Mouse (Mus musculus) kidney, postnatal 10 days (tissue): ENCODE results near the gene Gm27029.
A peak's percentile ranks its signal among the peaks of the same experiment; 100 is the strongest.
"Not testable (repeated sequence)": the region's sequence is repeated elsewhere in the genome, so short reads cannot be mapped to it uniquely, and the experiment has no call there.

Source experiments
- DNase-seq: peaks from one replicate; pipeline ENCODE4 v3.0.0; 2021; ENCODE audit warnings: mixed read lengths

Gene Gm27029

GRCm38 (mm10) chr11:101455627-101456026, 31.0 kb upstream of the Gm27029 start:
- DNase-seq: no peak

DNA sequence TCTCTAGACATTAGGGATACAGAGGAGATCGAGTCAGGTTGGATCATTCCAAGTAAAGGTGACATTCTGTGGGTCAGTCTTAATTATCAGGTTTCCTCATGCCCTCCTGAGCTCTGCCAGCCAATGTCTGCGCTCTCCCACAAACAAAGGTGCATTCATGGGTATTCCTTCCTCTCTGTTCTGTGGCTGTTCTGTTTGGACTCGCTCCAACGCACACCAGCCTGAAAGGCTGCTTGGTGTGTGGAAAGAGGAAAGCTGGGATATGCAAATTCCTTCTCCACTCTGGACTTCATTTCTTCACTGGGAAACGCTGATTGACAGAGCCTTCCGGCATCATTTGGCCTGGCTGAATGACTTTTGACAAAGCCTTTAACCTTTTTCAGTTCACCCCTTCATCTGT, 30.1 kb upstream of the Gm27029 start:
- peak; percentile 33 for DNase-seq

DNA sequence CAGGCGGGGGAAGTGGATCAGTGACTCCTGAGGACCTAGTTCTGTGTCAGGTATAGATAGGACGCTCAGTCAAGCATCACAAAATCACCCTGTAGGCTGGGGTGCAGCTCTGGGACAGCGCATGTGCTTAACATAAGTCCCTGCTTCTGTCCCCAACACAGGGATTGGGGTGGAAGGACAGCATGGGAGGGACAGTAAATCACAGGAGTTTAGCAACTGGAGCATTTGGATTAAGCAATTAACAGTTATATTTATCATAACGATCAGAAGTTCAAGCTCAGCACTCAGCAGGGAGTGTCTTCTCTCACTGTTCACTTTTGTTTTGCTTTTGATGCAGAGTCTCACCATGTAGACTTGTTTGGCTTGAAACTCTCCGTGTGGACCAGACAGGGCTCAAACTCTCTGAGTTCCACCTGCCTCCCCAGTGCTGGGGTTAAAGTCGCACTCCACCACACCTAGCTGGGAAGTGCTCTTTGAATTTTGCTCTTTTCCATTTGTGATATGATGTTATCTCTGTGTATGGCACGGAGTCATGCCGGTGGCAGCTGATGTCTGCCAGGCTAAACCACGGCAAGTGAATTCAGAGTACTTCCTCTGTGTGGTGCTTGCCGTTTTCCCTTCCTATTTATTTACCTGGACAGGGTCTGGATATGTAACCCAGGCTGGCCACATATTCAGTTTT, 27.6 kb upstream of the Gm27029 start:
- DNase-seq: no peak

DNA sequence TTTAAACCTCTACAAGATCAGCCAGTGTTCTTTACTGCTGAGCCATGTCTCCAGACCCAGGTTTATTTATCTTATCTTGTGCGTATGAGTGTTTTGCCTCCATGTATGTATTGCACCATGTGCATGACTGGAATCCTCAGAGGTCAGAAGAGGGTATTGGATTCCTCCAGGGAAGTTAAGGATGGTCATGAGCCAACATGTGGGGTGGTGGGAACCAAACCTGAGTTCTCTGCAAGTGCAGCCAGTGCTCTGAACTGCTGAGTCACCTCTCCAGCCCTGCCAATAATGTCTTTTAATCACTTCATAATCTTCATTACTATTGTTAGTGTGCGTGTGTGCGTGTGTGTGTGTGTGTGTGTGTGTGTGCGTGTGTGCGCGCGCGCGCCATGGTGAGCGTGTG, 26.9 kb upstream of the Gm27029 start:
- DNase-seq: no peak

DNA sequence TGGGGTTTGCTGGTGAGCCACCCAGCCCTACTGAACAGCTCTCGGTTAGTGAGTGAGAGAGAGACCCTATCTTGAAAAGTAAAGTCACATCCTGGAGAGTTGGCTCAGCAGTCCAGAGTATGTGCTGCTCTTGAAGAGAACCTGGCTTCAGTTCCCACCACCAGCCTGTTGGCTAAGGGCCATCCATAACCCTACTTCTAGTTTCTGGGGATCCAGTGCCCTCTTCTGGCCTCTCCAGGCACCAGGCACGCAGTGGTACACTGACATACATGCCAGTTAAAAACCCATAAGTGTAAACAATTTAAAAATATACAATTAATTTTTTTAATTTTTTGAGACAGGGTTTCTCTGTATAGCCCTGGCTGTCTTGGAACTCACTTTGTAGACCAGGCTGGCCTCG, 25.8 kb upstream of the Gm27029 start:
- peak; percentile 35 for DNase-seq

DNA sequence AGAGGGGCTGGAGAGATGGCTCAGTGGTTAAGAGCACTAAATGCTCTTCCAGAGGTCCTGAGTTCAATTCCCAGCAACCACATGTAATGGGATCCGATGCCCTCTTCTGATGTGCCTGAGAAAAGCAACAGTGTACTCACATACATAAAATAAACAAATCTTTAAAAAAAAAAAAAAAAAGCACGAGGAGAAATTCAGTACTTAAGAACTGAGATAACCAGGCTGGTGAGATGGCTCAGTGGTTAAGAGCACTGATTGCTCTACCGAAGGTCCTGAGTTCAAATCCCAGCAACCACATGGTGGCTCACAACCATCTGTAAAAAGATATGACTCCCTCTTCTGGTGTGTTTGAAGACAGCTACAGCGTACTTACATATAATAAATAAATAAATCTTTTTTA, 25.0 kb upstream of the Gm27029 start:
- DNase-seq: not testable (repeated sequence)

DNA sequence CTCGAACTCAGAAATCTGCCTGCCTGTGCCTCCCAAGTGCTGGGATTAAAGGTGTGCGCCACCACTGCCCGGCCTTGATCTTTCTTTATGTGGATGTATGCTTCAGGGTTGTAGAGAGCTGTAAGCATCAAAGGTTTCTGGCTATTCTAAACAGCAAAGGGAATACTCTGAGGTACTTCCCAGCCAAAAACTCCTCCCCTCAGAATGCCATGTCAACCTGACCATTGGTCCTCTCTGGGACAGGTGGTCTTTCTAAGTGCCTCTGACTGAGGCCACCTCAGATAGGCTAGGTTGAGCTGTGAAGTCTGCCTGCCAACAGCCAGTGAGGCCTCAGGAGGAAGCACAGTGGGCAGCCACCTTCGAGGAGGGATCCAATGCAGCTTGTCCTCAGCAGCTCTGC, 24.3 kb upstream of the Gm27029 start:
- no peak for DNase-seq

DNA sequence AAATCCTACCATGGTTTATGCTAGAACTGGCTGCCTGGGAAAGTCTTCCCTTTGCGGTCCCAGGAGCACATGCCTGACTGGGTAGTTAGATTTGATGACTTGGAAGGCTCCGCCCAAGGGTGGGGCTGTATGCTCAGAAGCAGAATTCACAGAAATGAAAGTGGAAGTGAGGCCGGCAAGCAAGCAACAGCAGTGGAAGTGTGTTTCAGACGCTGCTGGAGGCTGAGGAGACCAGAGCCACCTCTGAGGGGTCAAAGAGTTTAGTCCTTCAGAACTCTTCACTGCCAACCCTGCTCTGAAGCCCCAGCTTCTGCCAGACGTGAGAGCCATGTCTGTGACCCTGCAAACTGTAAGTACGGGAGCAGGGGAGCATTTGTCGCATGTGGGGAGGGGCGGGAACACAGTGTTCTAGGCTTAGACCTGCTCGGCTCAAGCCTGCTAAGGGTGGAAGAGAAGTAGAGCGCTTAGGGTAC, 23.7 kb upstream of the Gm27029 start, which contains the start of gene Ifi35:
Gene Ifi35 (plus strand): TSS at position 134 of the 473 bp plus-strand sequence.
- peak; percentile 85 for DNase-seq

- no peak for DNase-seq
Measured at GRCm38 (mm10) chr11:101447786-101448185, 23.2 kb upstream of the Gm27029 start.

DNA sequence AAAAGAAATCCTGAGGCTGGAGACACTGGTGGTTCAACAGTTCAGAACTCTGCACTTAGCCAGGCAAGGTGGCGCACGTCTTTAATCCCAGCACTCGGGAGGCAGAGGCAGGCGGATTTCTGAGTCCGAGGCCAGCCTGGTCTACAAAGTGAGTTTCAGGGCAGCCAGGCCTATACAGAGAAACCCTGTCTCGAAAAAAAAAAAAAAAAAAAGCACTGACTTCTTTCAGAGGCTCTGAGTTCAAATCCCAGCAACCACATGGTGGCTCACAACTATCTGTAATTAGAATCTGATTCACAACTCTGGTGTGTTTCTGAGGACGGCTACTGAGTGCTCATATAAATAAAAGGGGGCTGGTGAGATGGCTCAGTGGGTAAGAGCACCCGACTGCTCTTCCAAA, 22.3 kb upstream of the Gm27029 start:
- DNase-seq: not testable (repeated sequence)

- DNase-seq: no peak
Measured at GRCm38 (mm10) chr11:101446319-101446718, 21.7 kb upstream of the Gm27029 start.

DNA sequence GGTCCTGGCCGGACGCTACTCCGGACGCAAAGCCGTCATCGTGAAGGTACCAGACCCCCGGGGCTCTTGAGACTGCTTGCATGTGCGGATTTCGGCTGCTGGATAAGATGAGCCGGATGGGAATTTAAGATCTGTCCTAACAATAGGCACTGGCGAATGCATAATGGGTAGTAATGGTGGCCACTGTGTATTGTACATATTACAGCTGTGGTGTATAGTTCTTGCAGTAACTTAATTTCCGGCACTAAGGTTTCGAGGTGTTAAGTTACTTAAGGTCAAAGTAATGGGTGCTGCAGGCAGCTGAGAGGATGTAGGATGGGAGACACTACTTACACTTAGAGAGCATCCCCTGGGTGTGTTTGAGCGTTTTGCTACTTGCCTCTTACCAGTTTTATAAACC, 18.2 kb upstream of the Gm27029 start:
- DNase-seq: no peak

DNA sequence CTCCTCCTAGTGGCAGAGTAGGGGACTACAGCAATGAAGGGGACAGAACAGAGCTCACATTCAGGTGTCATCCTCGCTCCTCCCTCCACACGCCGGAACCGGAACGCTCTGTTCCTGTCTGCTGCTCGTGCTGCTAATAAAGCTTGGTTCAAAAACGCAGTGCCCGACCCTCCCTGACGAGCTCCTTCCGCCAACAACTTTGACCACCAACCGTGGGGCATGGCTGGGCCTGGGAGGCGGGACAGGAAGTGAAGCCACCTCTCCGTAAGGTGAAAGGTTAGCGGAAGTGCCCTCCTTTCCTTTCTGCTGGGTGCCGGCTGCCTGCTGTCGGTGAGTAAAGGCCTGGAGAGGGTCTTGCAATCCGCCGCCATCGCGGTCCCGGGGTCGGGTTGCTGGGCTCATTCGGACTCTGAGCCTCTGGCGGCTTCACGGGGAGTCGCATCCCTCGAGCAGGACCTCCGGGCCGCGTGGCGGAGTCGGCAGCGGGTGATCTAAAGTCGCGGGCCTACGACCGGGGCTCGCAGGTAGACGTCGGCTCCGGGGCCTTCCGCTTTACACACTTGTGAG, 17.6 kb upstream of the Gm27029 start, which contains the start of gene Rpl27:
Gene Rpl27 (plus strand): TSS at position 172 of the 567 bp plus-strand sequence.
- DNase-seq: peak; percentile 97

- DNase-seq: peak; percentile 15
Measured at GRCm38 (mm10) chr11:101441450-101442126, 17.0 kb upstream of the Gm27029 start.

GRCm38 (mm10) chr11:101438006-101438405, 13.4 kb upstream of the Gm27029 start:
- not testable (repeated sequence) for DNase-seq

- DNase-seq: no peak
Measured at GRCm38 (mm10) chr11:101436916-101437315, 12.3 kb upstream of the Gm27029 start.

GRCm38 (mm10) chr11:101435831-101436230, 11.2 kb upstream of the Gm27029 start:
- no peak for DNase-seq

- no peak for DNase-seq
Measured at GRCm38 (mm10) chr11:101433396-101433795, 8.8 kb upstream of the Gm27029 start.

DNA sequence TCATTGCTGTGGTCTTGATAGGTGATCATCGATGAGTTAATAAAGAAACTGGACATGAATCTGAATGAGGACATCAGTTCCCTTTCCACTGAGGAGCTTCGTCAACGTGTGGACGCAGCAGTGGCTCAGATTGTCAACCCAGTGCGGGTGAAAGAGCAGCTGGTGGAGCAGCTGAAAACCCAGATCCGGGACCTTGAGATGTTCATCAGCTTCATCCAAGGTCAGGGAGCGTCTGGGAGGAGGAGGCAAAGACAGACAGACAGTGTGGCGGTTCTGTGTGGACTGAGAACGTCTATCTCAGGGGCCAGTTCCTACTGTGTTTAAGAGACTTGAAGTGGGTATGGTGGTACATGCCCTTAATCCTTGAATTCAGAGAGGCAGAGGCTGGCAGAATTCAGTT, 6.7 kb upstream of the Gm27029 start:
- DNase-seq: no peak

DNA sequence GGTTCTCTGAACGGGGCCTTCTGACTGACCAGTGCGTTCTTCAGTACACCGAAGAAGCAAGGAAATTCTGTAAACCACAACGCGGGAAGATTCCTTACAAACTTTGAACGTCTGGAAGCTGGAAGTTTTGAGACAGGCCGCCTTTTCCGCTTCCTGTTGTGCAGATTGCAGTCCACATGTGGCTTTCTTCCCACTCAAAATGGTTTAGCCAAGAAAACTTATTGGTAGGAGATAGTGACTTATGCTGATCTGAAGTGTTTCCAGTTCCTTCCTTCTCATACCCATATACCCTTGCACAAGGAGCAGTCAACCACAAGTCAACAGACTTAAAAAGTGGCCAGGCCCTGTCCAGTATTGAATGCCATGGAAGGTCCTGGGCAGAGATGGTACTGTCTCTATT, 1.6 kb upstream of the Gm27029 start:
- peak; percentile 10 for DNase-seq

- DNase-seq: peak; percentile 100
Measured at GRCm38 (mm10) chr11:101424925-101425813, 573 bp upstream of the Gm27029 start, which contains the start of the genes Rundc1 and Ptges3l. Gene Rundc1, plus strand, starts transcription at chr11:101425085. Gene Ptges3l, minus strand, starts transcription at chr11:101425333.

GRCm38 (mm10) chr11:101420148-101420547, 4.4 kb downstream of the Gm27029 start:
- no peak for DNase-seq

- DNase-seq: peak; percentile 38
Measured at GRCm38 (mm10) chr11:101419610-101420009, 5.0 kb downstream of the Gm27029 start.
